In the genomic region with DNA sequence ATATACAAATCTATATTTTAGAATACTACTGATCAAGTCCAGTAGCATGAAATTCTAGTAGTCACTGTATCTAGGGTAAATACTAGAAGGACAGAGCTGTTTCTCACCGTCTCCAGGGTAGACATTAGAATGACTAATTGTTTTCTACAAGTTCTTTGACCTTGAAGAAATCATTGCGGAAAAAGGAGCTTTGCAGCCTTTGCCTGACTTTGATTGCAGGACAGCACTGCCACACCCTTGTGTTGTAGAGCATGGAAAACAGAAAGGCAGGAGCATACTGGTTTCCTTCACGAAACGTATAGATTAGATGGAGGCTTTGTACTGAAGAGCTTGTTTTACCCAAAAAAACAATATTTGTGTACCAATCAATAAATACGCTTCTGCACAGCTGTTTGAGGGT, we compare ENCODE assay signal across 22 mouse cellular contexts. TPM values are rescaled to one million over a fixed set of nuclear protein-coding genes. Genes with fewer than 3 reads are reported as not detected.
DNase-seq lines count a peak whose midpoint lies in the region; ATAC-seq and TF ChIP-seq lines count a peak whose summit lies in the region.
"Had no signal": no experiment of that assay in that cellular context is flagged by ENCODE, and none has a peak within 500 bp of the region (broad histone marks: within the 10 kb centered on the region; RNA-seq: fewer than 3 reads in every experiment).

No protein-coding gene starts in this region.

- WGBS in lung, embryonic 15.5 days = 60% methylated on average over 5 of the region's 5 CpGs
- 60% methylated on average over 5 of the region's 5 CpGs for WGBS in stomach, embryonic 16.5 days
- 89% methylated on average over 5 of the region's 5 CpGs for WGBS in liver, postnatal 0 days (ENCODE audit: insufficient replicate concordance)

- H3K9me3 ChIP-seq in lung, embryonic 15.5 days = no peaks in the 10 kb centered on the region
- H3K9me3 ChIP-seq in stomach, embryonic 16.5 days (replicated peaks; ENCODE audit: control insufficient read depth, low read length) = no peaks in the 10 kb centered on the region
- no peaks in the 10 kb centered on the region for H3K9me3 ChIP-seq in liver, postnatal 0 days (ENCODE audit: low read length)
- H3K9me3 ChIP-seq: embryonic facial prominence, embryonic 10.5 days; forebrain, embryonic 15.5 days; heart, embryonic 10.5 days; hindbrain, embryonic 12.5 days had no signal

- no peaks in the 10 kb centered on the region for H3K27me3 ChIP-seq in lung, embryonic 15.5 days
- no peaks in the 10 kb centered on the region for H3K27me3 ChIP-seq in stomach, embryonic 16.5 days (ENCODE audit: control insufficient read depth, insufficient read depth, low read length)
- no peaks in the 10 kb centered on the region for H3K27me3 ChIP-seq in liver, postnatal 0 days (ENCODE audit: insufficient read depth, low read length)
- H3K27me3 ChIP-seq: CH12.LX; forebrain, embryonic 15.5 days; hindbrain, embryonic 12.5 days had no signal

- no peak for TF ChIP-seq EP300 in liver, postnatal 0 days (IDR thresholded peaks at IDR 0.05; ENCODE audit: low read depth)

- DNase-seq in lung, postnatal 4 days = no peak
- peak; percentile 72 for DNase-seq in ES-CJ7 (ENCODE audit: low read depth, low spot score)
- peak; percentile 57 for DNase-seq in ZHBTc4 (ENCODE audit: low read depth, low spot score)
- no peak for DNase-seq in liver, postnatal 0 days
- DNase-seq in kidney, postnatal 10 days = no peak
- DNase-seq: adrenal gland, adult 2 months; adrenal gland, postnatal 25 days; cerebellum, adult 18-20 months; cerebellum, adult 9-11 months; cerebellum, postnatal 36 days; gastrocnemius, postnatal 10 days; heart, adult 18-20 months; heart, postnatal 10 days; heart, postnatal 4 days had no signal

- H3K4me1 ChIP-seq in lung, embryonic 15.5 days = no peaks in the 10 kb centered on the region
- no peaks in the 10 kb centered on the region for H3K4me1 ChIP-seq in stomach, embryonic 16.5 days (ENCODE audit: control insufficient read depth, insufficient read depth, low read length)
- no peaks in the 10 kb centered on the region for H3K4me1 ChIP-seq in liver, postnatal 0 days (ENCODE audit: insufficient read depth)
- H3K4me1 ChIP-seq: embryonic facial prominence, embryonic 10.5 days; forebrain, embryonic 15.5 days; hindbrain, embryonic 12.5 days had no signal

- H3K4me2 ChIP-seq in lung, embryonic 15.5 days = no peak overlapping the region
- H3K4me2 ChIP-seq in stomach, embryonic 16.5 days (ENCODE audit: low read depth, low read length) = no peak overlapping the region
- no peak overlapping the region for H3K4me2 ChIP-seq in liver, postnatal 0 days (ENCODE audit: low read depth, low read length)
- H3K4me2 ChIP-seq: forebrain, embryonic 15.5 days; hindbrain, embryonic 12.5 days had no signal

- H3K27ac ChIP-seq in lung, embryonic 15.5 days = 0 out of 2 replicates have a peak overlapping the region, but pooled peaks have one; percentile 26
- H3K27ac ChIP-seq in stomach, embryonic 16.5 days (ENCODE audit: low read length) = no peak overlapping the region
- no peak overlapping the region for H3K27ac ChIP-seq in liver, postnatal 0 days (ENCODE audit: low read depth)
- H3K27ac ChIP-seq: embryonic facial prominence, embryonic 10.5 days; forebrain, embryonic 15.5 days; heart, embryonic 10.5 days; hindbrain, embryonic 12.5 days had no signal

- no peak overlapping the region for H3K4me3 ChIP-seq in lung, embryonic 15.5 days
- no peak overlapping the region for H3K4me3 ChIP-seq in stomach, embryonic 16.5 days (replicated peaks; ENCODE audit: low read length)
- no peak overlapping the region for H3K4me3 ChIP-seq in liver, postnatal 0 days (ENCODE audit: low read depth, low read length)
- H3K4me3 ChIP-seq: embryonic facial prominence, embryonic 10.5 days; forebrain, embryonic 15.5 days; heart, embryonic 10.5 days; hindbrain, embryonic 12.5 days had no signal

- no peaks in the 10 kb centered on the region for H3K36me3 ChIP-seq in lung, embryonic 15.5 days
- no peaks in the 10 kb centered on the region for H3K36me3 ChIP-seq in stomach, embryonic 16.5 days (ENCODE audit: control insufficient read depth, insufficient read depth, low read length)
- H3K36me3 ChIP-seq in liver, postnatal 0 days (replicated peaks; ENCODE audit: insufficient read depth, low read length) = no peaks in the 10 kb centered on the region
- H3K36me3 ChIP-seq: forebrain, embryonic 15.5 days; heart, embryonic 10.5 days; hindbrain, embryonic 12.5 days had no signal

- H3K9ac ChIP-seq in lung, embryonic 15.5 days = no peak overlapping the region
- no peak overlapping the region for H3K9ac ChIP-seq in stomach, embryonic 16.5 days (ENCODE audit: low read length)
- no peak overlapping the region for H3K9ac ChIP-seq in liver, postnatal 0 days (replicated peaks)
- H3K9ac ChIP-seq: forebrain, embryonic 15.5 days; hindbrain, embryonic 12.5 days had no signal

- no peak for ATAC-seq in lung, embryonic 15.5 days (ENCODE audit: borderline replicate concordance, extremely low read depth, low FRiP score, low TSS enrichment)
- 0 out of 2 replicates have a peak, but pooled peaks have one; percentile 13 for ATAC-seq in stomach, embryonic 16.5 days (ENCODE audit: insufficient read depth, low FRiP score)
- ATAC-seq in liver, postnatal 0 days = no peak
- ATAC-seq: forebrain, embryonic 15.5 days; hindbrain, embryonic 16.5 days had no signal

- no peak for TF ChIP-seq CTCF in liver, postnatal 0 days (IDR thresholded peaks at IDR 0.05; ENCODE audit: low read depth)

RNA-seq across cellular contexts. Expression of gene Diaph3, which starts 52.6 kb away (rescaled TPM):
- polyA plus RNA-seq in lung, embryonic 15.5 days (2015; fragmentation: Nextera tagmentation; extraction: Ambion mirVana) = 17.8 and 19.2 TPM in 2 replicates
- 8.7 and 9.4 TPM in 2 replicates for polyA plus RNA-seq in stomach, embryonic 16.5 days (2015; fragmentation: Nextera tagmentation; extraction: Ambion mirVana)
- polyA plus RNA-seq in liver, postnatal 0 days (2015; fragmentation: Nextera tagmentation; extraction: Ambion mirVana) = 5.7 and 7.5 TPM in 2 replicates

Comparison
In these comparisons a context has a peak if more than half of its experiments do, and no peak if none do; other contexts are left out.
1. DNase-seq: peak in ES-CJ7 (single experiment) and ZHBTc4 (single experiment); none in lung, postnatal 4 days (0 of 2), liver, postnatal 0 days (single experiment) and kidney, postnatal 10 days (single experiment).